Mouse (Mus musculus) hindbrain, embryonic 11.5 days (tissue): ENCODE measurements at regions not wholly inside any gene's neighbourhood (a gene's known extent, or its start where the extent isn't known, plus 50 kb on each side); places are given as distances from the start of the nearest gene placed in this dataset.
A peak's percentile ranks its signal among the peaks of the same experiment; 100 is the strongest.

Source experiments
- ATAC-seq: fragments of 200-750 bp; cut with Nextera tagmentation; 2 replicates; pipeline ENCODE4 v1.8.0; 2017; ENCODE audit warnings: mild to moderate bottlenecking, moderate TSS enrichment, moderate library complexity; ENCODE audit not compliant: low FRiP score
- DNase-seq: peaks from one replicate; pipeline ENCODE4 v3.0.0-alpha.2; 2015; ENCODE audit warnings: low spot score
- H3K27ac ChIP-seq: fragments of 300-500 bp; sonication (generic); 2 replicates; pipeline ENCODE4 v1.5.1; 2014; ENCODE audit warnings: mild to moderate bottlenecking, low read depth, low read length
- H3K27me3 ChIP-seq: fragments of 300-500 bp; sonication (generic); 2 replicates; pipeline ENCODE4 v1.6.1; 2014; ENCODE audit warnings: mild to moderate bottlenecking, low read length, moderate library complexity, mixed read lengths; ENCODE audit not compliant: control insufficient read depth, insufficient read depth
- H3K36me3 ChIP-seq: fragments of 300-500 bp; sonication (generic); 2 replicates; pipeline ENCODE4 v1.6.1; 2014; ENCODE audit warnings: mild to moderate bottlenecking, low read length, moderate library complexity, mixed read lengths; ENCODE audit not compliant: control insufficient read depth, insufficient read depth
- H3K4me1 ChIP-seq: fragments of 300-500 bp; sonication (generic); replicated peaks from 2 replicates; pipeline ENCODE4 v1.6.1; 2014; ENCODE audit warnings: low read length, mixed read lengths; ENCODE audit not compliant: control insufficient read depth, insufficient read depth
- H3K4me2 ChIP-seq: fragments of 300-500 bp; sonication (generic); replicated peaks from 2 replicates; pipeline ENCODE4 v1.6.1; 2014; ENCODE audit warnings: mild to moderate bottlenecking, low read depth, low read length
- H3K4me3 ChIP-seq: fragments of 300-500 bp; sonication (generic); 2 replicates; pipeline ENCODE4 v1.5.1; 2014; ENCODE audit warnings: low read depth, low read length
- H3K9ac ChIP-seq: fragments of 300-500 bp; sonication (generic); 2 replicates; pipeline ENCODE4 v1.6.1; 2014; ENCODE audit warnings: low read depth, low read length
- H3K9me3 ChIP-seq: fragments of 300-500 bp; sonication (generic); 2 replicates; pipeline ENCODE4 v1.6.1; 2016; ENCODE audit warnings: low read length; ENCODE audit not compliant: control insufficient read depth
- WGBS: fragments of 180-500 bp; shearing (Covaris S2); extraction: QIAGEN DNeasy Blood & Tissue Kit; methylation state at CpG from one replicate; pipeline ENCODE4 v1.1.7; 2014; 5-methylcytosine and 5-hydroxymethylcytosine counted together

GRCm38 (mm10) chr2:107713706-107714105, 423.3 kb downstream of the Kcna4 start:
- no peaks in the 10 kb centered on the region for H3K4me1 ChIP-seq
- ATAC-seq (no peak), DNase-seq (no peak)
- H3K27ac ChIP-seq: no peak overlapping the region
- no peak overlapping the region for H3K4me2 ChIP-seq
- H3K27me3 ChIP-seq: no peaks in the 10 kb centered on the region
- no peaks in the 10 kb centered on the region for H3K9me3 ChIP-seq
- H3K36me3 ChIP-seq: no peaks in the 10 kb centered on the region
- no peak overlapping the region for H3K9ac ChIP-seq
- no peak overlapping the region for H3K4me3 ChIP-seq

DNA sequence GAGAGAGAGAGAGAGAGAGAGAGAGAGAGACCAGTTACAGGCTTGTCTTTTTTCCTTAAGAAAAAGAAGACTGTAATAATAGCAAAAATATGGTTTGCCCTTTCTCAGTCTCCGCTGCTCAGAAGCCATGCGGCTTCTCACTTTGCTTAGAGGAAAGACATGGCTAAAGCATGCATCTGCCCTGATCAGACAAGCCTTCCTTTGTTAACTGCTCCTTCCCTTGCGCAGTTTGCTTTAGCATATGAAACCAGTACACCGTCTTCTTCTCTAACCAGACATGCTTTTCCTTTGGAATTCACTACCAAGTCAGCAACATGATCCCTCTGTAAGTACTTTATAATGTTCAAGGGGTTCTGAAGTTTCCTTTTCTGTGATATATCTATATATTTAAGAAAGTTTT, 439.0 kb downstream of the Kcna4 start:
- Histone ChIP-seq H3K4me2 (no peak overlapping the region), H3K36me3 (no peaks in the 10 kb centered on the region), H3K4me3 (no peak overlapping the region), H3K27ac (no peak overlapping the region), H3K27me3 (no peaks in the 10 kb centered on the region), H3K9me3 (no peaks in the 10 kb centered on the region), H3K4me1 (no peaks in the 10 kb centered on the region), H3K9ac (no peak overlapping the region)
- 71% methylated on average over 4 of the region's 4 CpGs for WGBS
- ATAC-seq (no peak), DNase-seq (no peak)

GRCm38 (mm10) chr2:107734291-107734690, 443.9 kb downstream of the Kcna4 start:
- Histone ChIP-seq H3K36me3 (no peaks in the 10 kb centered on the region), H3K9me3 (no peaks in the 10 kb centered on the region), H3K27me3 (no peaks in the 10 kb centered on the region), H3K4me3 (no peak overlapping the region), H3K4me1 (no peaks in the 10 kb centered on the region), H3K27ac (no peak overlapping the region), H3K9ac (no peak overlapping the region), H3K4me2 (no peak overlapping the region)
- ATAC-seq (peak; percentile 43; the same call in 1 of the 2 replicates), DNase-seq (no peak)
- 74% methylated on average over 3 of the region's 3 CpGs for WGBS

- ATAC-seq (no peak), DNase-seq (no peak)
- Histone ChIP-seq H3K9ac (no peak overlapping the region), H3K9me3 (no peaks in the 10 kb centered on the region), H3K36me3 (no peaks in the 10 kb centered on the region), H3K4me2 (no peak overlapping the region), H3K4me1 (no peaks in the 10 kb centered on the region), H3K4me3 (no peak overlapping the region), H3K27ac (no peak overlapping the region), H3K27me3 (no peaks in the 10 kb centered on the region)
These were observed 444.3 kb downstream of the Kcna4 start for GRCm38 (mm10) chr2:107734703-107735102.
